Mouse (Mus musculus) olfactory bulb, adult 2 months (tissue): ENCODE data around the gene Plxnb2.

Experiments
- CTCF ChIP-seq: fragments of 200-500 bp; IDR thresholded peaks from 2 replicates; pipeline ENCODE4 v1.5.1; 2012; ENCODE audit warnings: low read depth, mild to moderate bottlenecking, low read length, moderate library complexity; ENCODE audit not compliant: insufficient read depth
- POLR2A ChIP-seq: fragments of 200-500 bp; IDR thresholded peaks from 2 replicates; pipeline ENCODE4 v1.6.1; 2012; ENCODE audit warnings: mild to moderate bottlenecking, low read depth, low read length, moderate library complexity; ENCODE audit not compliant: insufficient read depth

GRCm38 (mm10) chr15:89157954-89158353 lies 22.6 kb downstream of the Plxnb2 start:
- TF ChIP-seq POLR2A, result no peak
- TF ChIP-seq CTCF, result 0 out of 2 replicates have a peak, but pooled peaks have one; percentile 40
